Mouse (Mus musculus): ENCODE results near the gene Cd44.

- TF ChIP-seq CTCF (IDR thresholded peaks at IDR 0.05; ENCODE audit: borderline replicate concordance, control insufficient read depth, extremely low read depth, insufficient read depth, low read length, poor library complexity) (no peak), POLR2A (IDR thresholded peaks at IDR 0.05; ENCODE audit: control insufficient read depth, extremely low read depth, insufficient read depth, low read length, poor library complexity) (no peak)
Observed at GRCm38 (mm10) chr2:102848811-102849433, 52.5 kb downstream of the Cd44 start.

Data from thymus, adult 2 months (tissue).